Mouse (Mus musculus): ENCODE measurements around the gene Nubpl. TPM values are rescaled to one million over a fixed set of nuclear protein-coding genes. Genes with fewer than 3 reads are reported as not detected.

Nubpl gene
- polyA plus RNA-seq (2015; fragmentation: Illumina TruSeq; extraction: RNeasy Lipid Tissue Mini Kit (QIAGEN cat#74804); ENCODE audit: insufficient read depth, low read depth, low replicate concordance) = 0.54 TPM

DNA sequence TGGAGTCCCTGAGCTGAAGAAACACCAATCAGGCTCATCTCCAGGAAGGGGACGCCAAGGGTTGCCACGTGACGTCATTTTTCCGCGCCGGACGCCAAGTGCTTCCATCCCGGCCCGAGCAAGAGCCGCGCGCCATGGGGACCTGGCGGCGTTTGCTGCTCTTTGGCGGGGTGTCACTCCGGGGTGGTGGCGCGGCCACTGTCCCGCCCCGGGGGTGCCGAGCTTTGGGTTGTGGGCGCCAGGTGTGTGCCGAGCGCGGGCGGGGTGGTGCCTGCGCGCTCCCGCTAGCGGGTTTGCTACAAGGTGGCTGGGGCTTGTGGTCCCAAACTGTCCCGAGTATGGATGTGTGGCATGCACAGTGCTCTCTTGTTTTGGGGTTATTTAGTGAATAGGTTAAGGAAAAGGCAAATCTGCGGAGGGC is at the start of gene Nubpl:
Gene Nubpl, plus strand, starts transcription at position 88 of the 421 bp plus-strand sequence.

Other genes starting within 250 kb of the Nubpl start
- gene Heatr5a, start 126.4 kb upstream of the Nubpl start, polyA plus RNA-seq (2015; fragmentation: Illumina TruSeq; extraction: RNeasy Lipid Tissue Mini Kit (QIAGEN cat#74804); ENCODE audit: insufficient read depth, low read depth, low replicate concordance) = 3.9 TPM
- 1.1 TPM for gene Dtd2, start 91.2 kb upstream of the Nubpl start, polyA plus RNA-seq (2015; fragmentation: Illumina TruSeq; extraction: RNeasy Lipid Tissue Mini Kit (QIAGEN cat#74804); ENCODE audit: insufficient read depth, low read depth, low replicate concordance)
- not detected for gene Gpr33, start 69.7 kb upstream of the Nubpl start, polyA plus RNA-seq (2015; fragmentation: Illumina TruSeq; extraction: RNeasy Lipid Tissue Mini Kit (QIAGEN cat#74804); ENCODE audit: insufficient read depth, low read depth, low replicate concordance)